Mouse (Mus musculus) heart, adult 18-20 months (tissue): ENCODE measurements around the gene Casz1. TPM values are rescaled to one million over a fixed set of nuclear protein-coding genes. Genes with fewer than 3 reads are reported as not detected.

Experiments used
- DNase-seq, 2 experiments: peaks; one replicate each; pipeline ENCODE4 v3.0.0; 2021 to 2022; ENCODE audit warnings: mixed read lengths in 1 of 2
- total RNA-seq, 2 experiments: library from RNA; stranded (reverse); gene quantifications; 2 replicates each; pipeline ENCODE4 v1.2.3; 2021

Gene Casz1
- total RNA-seq, 2 experiments from 2014 or later = 35.9 to 41.1 TPM

- DNase-seq = peak; percentile 71 to 82
These were observed 132.5 kb downstream of the Casz1 start for GRCm38 (mm10) chr4:148936727-148937126.

GRCm38 (mm10) chr4:148938546-148938945 is 134.3 kb downstream of the Casz1 start:
- DNase-seq = no peak

- peak; percentile 57 to 84 for DNase-seq
These were observed 136.5 kb downstream of the Casz1 start for GRCm38 (mm10) chr4:148940674-148941211.

- no peak for DNase-seq
These were observed 137.1 kb downstream of the Casz1 start for GRCm38 (mm10) chr4:148941321-148941720.

GRCm38 (mm10) chr4:148943099-148943498 is 138.9 kb downstream of the Casz1 start:
- DNase-seq = no peak

- DNase-seq = peak; percentile 42 to 52
These were observed 141.2 kb downstream of the Casz1 start for GRCm38 (mm10) chr4:148945476-148945881.

GRCm38 (mm10) chr4:148946071-148946470 is 141.8 kb downstream of the Casz1 start:
- no peak for DNase-seq

GRCm38 (mm10) chr4:148947833-148948388 is 143.7 kb downstream of the Casz1 start:
- DNase-seq = no peak

GRCm38 (mm10) chr4:148950487-148950886 is 146.3 kb downstream of the Casz1 start:
- DNase-seq = peak in 1 of 2 experiments; percentile 55

- DNase-seq = peak; percentile 76 to 83
These were observed 146.9 kb downstream of the Casz1 start for GRCm38 (mm10) chr4:148950932-148951650.

GRCm38 (mm10) chr4:148951821-148952291 is 147.6 kb downstream of the Casz1 start:
- DNase-seq = no peak

- DNase-seq = no peak
These were observed 148.3 kb downstream of the Casz1 start for GRCm38 (mm10) chr4:148952328-148953222.

GRCm38 (mm10) chr4:148955131-148955813 is 151.0 kb downstream of the Casz1 start:
- DNase-seq = peak; percentile 85 to 92

GRCm38 (mm10) chr4:148960011-148960410 is 155.8 kb downstream of the Casz1 start:
- peak; percentile 52 to 61 for DNase-seq

GRCm38 (mm10) chr4:148961081-148961480 is 156.9 kb downstream of the Casz1 start:
- DNase-seq = no peak

- no peak for DNase-seq
These were observed 157.9 kb downstream of the Casz1 start for GRCm38 (mm10) chr4:148962096-148962495.

- no peak for DNase-seq
These were observed 160.5 kb downstream of the Casz1 start for GRCm38 (mm10) chr4:148964541-148965310.

- no peak for DNase-seq
These were observed 161.9 kb downstream of the Casz1 start for GRCm38 (mm10) chr4:148966132-148966531.

- no peak for DNase-seq
These were observed 164.6 kb downstream of the Casz1 start for GRCm38 (mm10) chr4:148968859-148969258.

- DNase-seq = peak; percentile 65 to 68
These were observed 165.4 kb downstream of the Casz1 start for GRCm38 (mm10) chr4:148969610-148970009.

GRCm38 (mm10) chr4:148970742-148971141 is 166.5 kb downstream of the Casz1 start:
- DNase-seq = no peak
